Mouse (Mus musculus): ENCODE results near the gene Nr4a2. TPM values are rescaled to one million over a fixed set of nuclear protein-coding genes. Genes with fewer than 3 reads are reported as not detected.

The Nr4a2 gene
- 8.5 and 8.7 TPM in 2 replicates for total RNA-seq (2014; rRNA removed)
- 8.6 and 11.2 TPM in 2 replicates for polyA plus RNA-seq (2015; fragmentation: Nextera tagmentation; extraction: Ambion mirVana)

DNA sequence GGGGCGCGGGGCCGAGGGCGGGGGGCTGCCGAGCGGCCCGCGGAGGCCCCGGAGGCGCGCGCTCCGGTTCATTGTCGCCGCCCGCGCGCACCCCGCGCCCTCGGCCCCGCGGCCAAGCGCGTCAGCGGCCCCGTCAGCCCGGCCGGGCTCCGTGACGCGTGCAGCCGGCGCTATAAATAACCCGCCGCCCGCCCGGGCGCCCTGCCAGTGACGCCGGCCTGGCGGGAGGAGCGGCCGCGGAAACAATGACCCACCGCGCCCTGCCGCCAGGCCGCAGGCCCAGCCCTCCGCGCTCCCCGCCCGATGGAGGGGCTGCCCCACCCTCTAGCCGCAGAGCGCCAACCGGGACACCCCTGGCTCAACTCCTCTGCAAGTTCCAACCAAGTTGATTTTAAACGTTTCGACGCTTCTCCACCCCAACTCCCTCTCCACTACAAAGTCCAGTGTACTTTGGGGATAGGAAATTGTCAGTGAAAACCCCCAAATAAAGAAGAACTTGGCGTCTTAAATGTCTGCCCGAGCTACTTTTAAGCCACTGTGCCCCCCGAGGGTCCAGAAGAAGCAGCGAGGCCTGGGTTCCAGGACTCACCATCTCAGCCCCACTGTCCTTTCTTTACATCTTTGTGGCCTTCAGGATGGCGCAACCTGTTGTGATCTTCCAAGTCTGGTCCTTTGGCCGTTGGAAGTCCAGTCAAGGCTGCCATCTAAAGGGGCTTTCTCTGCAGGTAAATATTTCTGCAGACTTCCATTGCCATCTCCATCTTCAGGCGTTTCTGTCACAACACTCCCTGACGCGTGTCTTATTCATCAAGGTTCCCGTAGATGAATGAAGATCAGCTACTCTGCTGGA lies at the start of gene Nr4a2:
Gene Nr4a2 (minus strand): TSS at position 13 of the 850 bp plus-strand sequence.
- H3K9me3 ChIP-seq (ENCODE audit: low read length), result no peaks in the 10 kb centered on the region
- peak within 1 kb of the TSS; percentile 99 for H3K4me2 ChIP-seq (ENCODE audit: low read depth, low read length)
- no peaks in the 10 kb centered on the region for H3K4me1 ChIP-seq (ENCODE audit: insufficient read depth, low read length)
- TF ChIP-seq CTCF (IDR thresholded peaks at IDR 0.05; ENCODE audit: low read depth), result no peak
- 11% methylated on average over 35 of the region's 69 CpGs for WGBS
- peaks cover 3% of the 10 kb centered on the region; the same call in 1 of the 2 replicates for H3K27me3 ChIP-seq (ENCODE audit: insufficient read depth, low read length)
- ATAC-seq (peak; percentile 94), DNase-seq (ENCODE audit: low spot score) (peak; percentile 86)
- H3K27ac ChIP-seq, result peak within 1 kb of the TSS; percentile 60; the same call in 1 of the 2 replicates
- no peaks in the 10 kb centered on the region for H3K36me3 ChIP-seq (ENCODE audit: insufficient read depth, low read length)
- peak within 1 kb of the TSS; percentile 72 for H3K9ac ChIP-seq (replicated peaks; ENCODE audit: low read length)
- H3K4me3 ChIP-seq (ENCODE audit: low read length), result peak within 1 kb of the TSS; percentile 88

DNA sequence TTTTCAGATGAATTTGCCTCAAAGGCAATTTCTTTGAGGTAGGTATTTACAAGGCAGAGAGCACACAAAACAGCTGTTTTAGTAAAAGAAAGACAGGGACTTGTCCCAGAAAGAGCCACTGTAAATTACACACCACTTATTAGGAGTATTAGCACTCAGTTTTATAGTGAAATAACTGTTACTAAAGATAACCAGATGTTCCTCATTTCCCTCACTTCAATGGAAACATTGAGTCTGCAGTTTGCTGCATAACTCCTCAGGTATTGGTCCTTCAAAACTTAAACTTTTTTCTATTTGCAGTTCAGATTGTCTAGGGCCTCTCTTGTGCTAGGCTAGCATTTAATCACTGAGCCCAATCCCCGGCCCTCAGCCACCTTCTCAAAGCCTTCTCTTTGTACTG lies 41.6 kb upstream of the Nr4a2 start:
- Histone ChIP-seq H3K4me3 (ENCODE audit: low read length) (no peak overlapping the region), H3K9me3 (ENCODE audit: low read length) (no peaks in the 10 kb centered on the region), H3K27me3 (ENCODE audit: insufficient read depth, low read length) (no peaks in the 10 kb centered on the region), H3K4me1 (ENCODE audit: insufficient read depth, low read length) (no peaks in the 10 kb centered on the region), H3K4me2 (ENCODE audit: low read depth, low read length) (no peak overlapping the region), H3K27ac (no peak overlapping the region), H3K36me3 (ENCODE audit: insufficient read depth, low read length) (no peaks in the 10 kb centered on the region), H3K9ac (replicated peaks; ENCODE audit: low read length) (no peak overlapping the region)
- no peak for ATAC-seq
- WGBS, result 88% methylated on average over 1 of the region's 1 CpGs
- DNase-seq (ENCODE audit: low spot score), result no peak
- TF ChIP-seq CTCF (IDR thresholded peaks at IDR 0.05; ENCODE audit: low read depth), result no peak

DNA sequence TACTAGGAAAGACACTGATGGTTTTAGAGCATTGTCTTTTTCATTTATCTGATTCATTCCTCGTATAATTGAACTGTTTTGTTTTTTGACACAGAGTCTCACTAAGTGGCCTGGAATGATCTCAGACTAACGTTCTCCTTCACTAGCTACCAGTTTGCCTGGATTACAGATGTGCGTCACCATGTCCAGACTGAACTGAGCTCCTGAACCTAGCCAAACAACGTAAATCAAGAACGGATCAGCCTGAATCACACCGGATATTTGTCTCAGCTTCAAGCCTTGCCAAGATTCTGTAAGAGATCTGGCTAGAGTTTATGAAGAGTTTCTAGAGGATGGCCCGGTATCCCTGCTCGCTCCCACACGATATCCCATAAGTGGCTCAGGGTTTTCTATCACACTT lies 33.0 kb upstream of the Nr4a2 start:
- Histone ChIP-seq H3K4me3 (ENCODE audit: low read length) (no peak overlapping the region), H3K9ac (replicated peaks; ENCODE audit: low read length) (no peak overlapping the region), H3K4me1 (ENCODE audit: insufficient read depth, low read length) (no peaks in the 10 kb centered on the region), H3K27me3 (ENCODE audit: insufficient read depth, low read length) (no peaks in the 10 kb centered on the region), H3K4me2 (ENCODE audit: low read depth, low read length) (no peak overlapping the region), H3K36me3 (ENCODE audit: insufficient read depth, low read length) (no peaks in the 10 kb centered on the region), H3K27ac (no peak overlapping the region), H3K9me3 (ENCODE audit: low read length) (no peaks in the 10 kb centered on the region)
- no peak for TF ChIP-seq CTCF (IDR thresholded peaks at IDR 0.05; ENCODE audit: low read depth)
- 87% methylated on average over 9 of the region's 9 CpGs for WGBS
- DNase-seq (ENCODE audit: low spot score) (no peak), ATAC-seq (no peak)

DNA sequence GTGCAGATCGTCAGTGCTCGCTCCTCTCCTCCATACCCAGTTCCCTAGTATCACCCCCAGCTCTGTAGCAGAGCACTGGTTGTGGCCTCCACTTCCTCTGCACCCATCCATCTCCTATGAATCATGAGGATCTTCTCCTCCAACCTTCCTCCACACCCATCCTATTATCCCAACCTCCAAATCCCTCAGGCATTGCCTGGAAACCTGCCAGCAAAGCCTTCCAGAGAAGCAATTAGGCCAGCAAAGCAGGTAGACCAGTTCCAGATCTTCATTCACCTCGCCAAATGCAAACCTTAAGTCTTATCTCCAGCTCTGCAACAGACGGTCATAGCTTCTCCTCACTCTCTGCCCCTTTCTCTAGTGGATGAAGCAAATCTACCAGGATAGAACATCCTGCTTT lies 26.0 kb upstream of the Nr4a2 start:
- H3K36me3 ChIP-seq (ENCODE audit: insufficient read depth, low read length), result no peaks in the 10 kb centered on the region
- ATAC-seq, result no peak
- no peak overlapping the region for H3K4me3 ChIP-seq (ENCODE audit: low read length)
- no peak overlapping the region for H3K9ac ChIP-seq (replicated peaks; ENCODE audit: low read length)
- no peaks in the 10 kb centered on the region for H3K27me3 ChIP-seq (ENCODE audit: insufficient read depth, low read length)
- H3K27ac ChIP-seq, result no peak overlapping the region
- 85% methylated on average over 4 of the region's 4 CpGs for WGBS
- no peaks in the 10 kb centered on the region for H3K4me1 ChIP-seq (ENCODE audit: insufficient read depth, low read length)
- TF ChIP-seq CTCF (IDR thresholded peaks at IDR 0.05; ENCODE audit: low read depth), result no peak
- H3K4me2 ChIP-seq (ENCODE audit: low read depth, low read length), result no peak overlapping the region
- no peak for DNase-seq (ENCODE audit: low spot score)
- no peaks in the 10 kb centered on the region for H3K9me3 ChIP-seq (ENCODE audit: low read length)

DNA sequence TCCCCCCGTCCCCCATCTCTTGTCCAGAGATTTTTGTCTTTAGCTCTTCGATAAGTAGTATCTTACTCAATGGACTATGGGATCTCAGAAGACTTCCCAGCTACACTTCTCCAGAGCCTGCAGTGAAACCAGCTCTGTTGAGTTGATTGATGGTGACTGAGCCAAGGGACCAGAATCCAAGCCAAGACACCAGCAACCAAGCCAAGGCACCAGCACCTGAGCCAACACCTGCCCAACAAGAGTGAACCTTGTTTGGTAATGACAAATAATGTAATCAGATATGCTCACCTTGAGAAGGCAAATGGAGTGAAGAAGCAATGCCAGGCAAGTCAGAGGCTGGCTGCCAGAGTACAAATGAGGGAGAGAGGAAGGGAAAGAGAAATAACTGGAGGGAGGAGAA lies 24.4 kb upstream of the Nr4a2 start:
- WGBS, result 100% methylated on average over 2 of the region's 2 CpGs
- Histone ChIP-seq H3K9me3 (ENCODE audit: low read length) (no peaks in the 10 kb centered on the region), H3K4me3 (ENCODE audit: low read length) (no peak overlapping the region), H3K9ac (replicated peaks; ENCODE audit: low read length) (no peak overlapping the region), H3K27ac (no peak overlapping the region), H3K4me2 (ENCODE audit: low read depth, low read length) (no peak overlapping the region), H3K36me3 (ENCODE audit: insufficient read depth, low read length) (no peaks in the 10 kb centered on the region), H3K4me1 (ENCODE audit: insufficient read depth, low read length) (no peaks in the 10 kb centered on the region), H3K27me3 (ENCODE audit: insufficient read depth, low read length) (no peaks in the 10 kb centered on the region)
- ATAC-seq (no peak), DNase-seq (ENCODE audit: low spot score) (no peak)
- TF ChIP-seq CTCF (IDR thresholded peaks at IDR 0.05; ENCODE audit: low read depth), result no peak

DNA sequence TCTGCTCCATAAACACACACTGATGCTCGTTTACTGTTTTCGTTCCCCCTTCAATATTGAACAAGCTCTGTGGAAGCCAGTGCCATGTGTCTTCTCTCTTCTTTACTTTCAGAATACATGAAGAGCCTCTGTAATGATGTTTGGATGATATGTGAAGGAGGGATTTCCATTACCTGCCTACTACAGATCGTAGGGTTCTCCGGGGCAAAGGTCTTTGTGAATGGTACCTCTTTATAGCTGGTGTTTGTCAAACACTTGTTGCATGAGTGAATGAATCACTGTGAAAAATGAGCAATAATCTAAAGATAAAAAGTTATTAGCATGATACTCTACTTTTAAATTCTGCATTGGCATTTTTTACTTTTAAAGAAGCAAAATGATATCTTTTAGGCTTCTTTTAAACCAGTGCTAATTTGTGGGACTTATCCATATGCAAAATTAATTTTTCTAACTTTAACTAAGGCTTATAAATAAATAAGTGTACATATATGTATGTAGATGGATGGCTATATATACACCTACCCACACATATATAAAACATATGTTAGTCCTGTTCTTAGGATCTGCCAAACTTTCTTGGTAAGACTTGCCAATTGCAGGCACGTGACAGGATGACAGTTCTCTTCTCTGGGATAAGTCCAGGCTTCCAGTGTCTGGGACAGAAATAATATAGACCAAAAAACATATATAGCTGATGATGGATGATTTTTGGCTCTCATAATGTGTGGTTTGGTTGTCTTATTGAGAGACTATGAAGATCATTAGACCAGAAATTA lies 22.0 kb upstream of the Nr4a2 start:
- H3K9ac ChIP-seq (replicated peaks; ENCODE audit: low read length), result no peak overlapping the region
- ATAC-seq (no peak), DNase-seq (ENCODE audit: low spot score) (no peak)
- H3K4me2 ChIP-seq (ENCODE audit: low read depth, low read length), result no peak overlapping the region
- H3K36me3 ChIP-seq (ENCODE audit: insufficient read depth, low read length), result no peaks in the 10 kb centered on the region
- H3K9me3 ChIP-seq (ENCODE audit: low read length), result no peaks in the 10 kb centered on the region
- no peak overlapping the region for H3K4me3 ChIP-seq (ENCODE audit: low read length)
- H3K27me3 ChIP-seq (ENCODE audit: insufficient read depth, low read length), result no peaks in the 10 kb centered on the region
- WGBS, result 91% methylated on average over 5 of the region's 5 CpGs
- no peaks in the 10 kb centered on the region for H3K4me1 ChIP-seq (ENCODE audit: insufficient read depth, low read length)
- no peak overlapping the region for H3K27ac ChIP-seq
- no peak for TF ChIP-seq CTCF (IDR thresholded peaks at IDR 0.05; ENCODE audit: low read depth)
